Comparison of ENCODE assay signal across 21 mouse cellular contexts in genomic region chr9:58411556-58411955, GRCm38 (mm10). TPM values are rescaled to one million over a fixed set of nuclear protein-coding genes. Genes with fewer than 3 reads are reported as not detected.
"Had no signal": no experiment of that assay in that cellular context is flagged by ENCODE, and none has a peak within 500 bp of the region (broad histone marks: within the 10 kb centered on the region; RNA-seq: fewer than 3 reads in every experiment).

No protein-coding gene starts in this region.

- H3K27me3 ChIP-seq: limb, embryonic 15.5 days; liver, embryonic 12.5 days; lung, embryonic 15.5 days had no signal

- H3K4me1 ChIP-seq: limb, embryonic 15.5 days; liver, embryonic 12.5 days; lung, embryonic 15.5 days; midbrain, embryonic 12.5 days had no signal

- H3K4me2 ChIP-seq: limb, embryonic 15.5 days; liver, embryonic 12.5 days; lung, embryonic 15.5 days; midbrain, embryonic 12.5 days had no signal

- H3K36me3 ChIP-seq: limb, embryonic 15.5 days; liver, embryonic 12.5 days; lung, embryonic 15.5 days; midbrain, embryonic 12.5 days had no signal

- H3K9me3 ChIP-seq: limb, embryonic 15.5 days; liver, embryonic 12.5 days; lung, embryonic 15.5 days; midbrain, embryonic 12.5 days had no signal

- H3K27ac ChIP-seq: kidney, postnatal 0 days; limb, embryonic 15.5 days; liver, embryonic 12.5 days; lung, embryonic 15.5 days; macrophage; midbrain, embryonic 12.5 days had no signal

- H3K4me3 ChIP-seq: limb, embryonic 15.5 days; liver, embryonic 12.5 days; lung, embryonic 15.5 days; midbrain, embryonic 12.5 days had no signal

- H3K9ac ChIP-seq: limb, embryonic 15.5 days; liver, embryonic 12.5 days; lung, embryonic 15.5 days; midbrain, embryonic 12.5 days had no signal

- DNase-seq: kidney, postnatal 36 days; layer of hippocampus, adult 9-11 months; layer of hippocampus, postnatal 36 days; lung, postnatal 14 days; right cerebral cortex, postnatal 14 days had no signal

- ATAC-seq: liver, embryonic 12.5 days had no signal

RNA-seq across cellular contexts. Expression of gene Tbc1d21, which starts 41.3 kb away (rescaled TPM):
- total RNA-seq: layer of hippocampus, adult 18-20 months; layer of hippocampus, postnatal 36 days; left cerebral cortex, adult 8-10 months; left cerebral cortex, postnatal 25 days; megakaryocyte-erythroid progenitor cell, adult 5-6 weeks; midbrain, postnatal 0 days had no signal
- polyA plus RNA-seq: kidney, postnatal 0 days; limb, embryonic 11.5 days; limb, embryonic 15.5 days; liver, embryonic 12.5 days; liver, embryonic 16.5 days; lung, embryonic 15.5 days; macrophage; midbrain, embryonic 12.5 days; midbrain, postnatal 0 days; neural tube, embryonic 14.5 days; small intestine, adult 2 months; thymus, postnatal 0 days had no signal
